Mouse (Mus musculus) heart, embryonic 11.5 days (tissue): ENCODE results near the gene Crb2. TPM values are rescaled to one million over a fixed set of nuclear protein-coding genes. Genes with fewer than 3 reads are reported as not detected.
A peak's percentile ranks its signal among the peaks of the same experiment; 100 is the strongest.

Experiments used
- ATAC-seq: fragments of 200-750 bp; cut with Nextera tagmentation; replicated peaks from 2 replicates; pipeline ENCODE4 v1.8.0; 2017; ENCODE audit warnings: moderate library complexity; ENCODE audit not compliant: insufficient number of reproducible peaks, low FRiP score, low TSS enrichment
- H3K27ac ChIP-seq: fragments of 300-500 bp; sonication (generic); 2 replicates; pipeline ENCODE4 v1.5.1; 2014; ENCODE audit warnings: mild to moderate bottlenecking, low read depth, low read length
- H3K27me3 ChIP-seq: fragments of 300-500 bp; sonication (generic); 2 replicates; pipeline ENCODE4 v1.6.1; 2014; ENCODE audit warnings: mild to moderate bottlenecking, low read length, mixed read lengths; ENCODE audit not compliant: control insufficient read depth, insufficient read depth
- H3K36me3 ChIP-seq: fragments of 300-500 bp; sonication (generic); 2 replicates; pipeline ENCODE4 v1.6.1; 2014; ENCODE audit warnings: mild to moderate bottlenecking, low read length, moderate library complexity, mixed read lengths; ENCODE audit not compliant: control insufficient read depth, insufficient read depth
- H3K4me1 ChIP-seq: fragments of 300-500 bp; sonication (generic); 2 replicates; pipeline ENCODE4 v1.6.1; 2014; ENCODE audit warnings: low read length; ENCODE audit not compliant: control insufficient read depth, insufficient read depth
- H3K4me2 ChIP-seq: fragments of 300-500 bp; sonication (generic); 2 replicates; pipeline ENCODE4 v1.6.1; 2014; ENCODE audit warnings: mild to moderate bottlenecking, moderate library complexity
- H3K4me3 ChIP-seq: fragments of 300-500 bp; sonication (generic); 2 replicates; pipeline ENCODE4 v1.5.1; 2014; ENCODE audit warnings: low read depth, low read length
- H3K9ac ChIP-seq: fragments of 300-500 bp; sonication (generic); 2 replicates; pipeline ENCODE4 v1.6.1; 2014; ENCODE audit warnings: mild to moderate bottlenecking, low read depth, low read length, moderate library complexity
- H3K9me3 ChIP-seq: fragments of 300-500 bp; sonication (generic); replicated peaks from 2 replicates; pipeline ENCODE4 v1.6.1; 2016; ENCODE audit warnings: low read length; ENCODE audit not compliant: control insufficient read depth
- WGBS: fragments of 180-500 bp; shearing (Covaris S2); extraction: QIAGEN DNeasy Blood & Tissue Kit; methylation state at CpG from one replicate; pipeline ENCODE4 v1.1.7; 2014; ENCODE audit not compliant: insufficient replicate concordance; 5-methylcytosine and 5-hydroxymethylcytosine counted together
- polyA plus RNA-seq: library from polyadenylated mRNA; unstranded; fragments of >200 nt; fragmentation: Nextera tagmentation; extraction: Ambion mirVana; gene quantifications from 2 replicates; pipeline ENCODE4 v1.2.1, GENCODE M21; 2014

Gene Crb2
- polyA plus RNA-seq, 1 experiment from 2014 or later: 6.1 TPM

- peak overlapping the region; percentile 40 for H3K4me3 ChIP-seq
- 1% methylated on average over 18 of the region's 18 CpGs for WGBS
- H3K27ac ChIP-seq: no peak overlapping the region
- ATAC-seq: no peak; the same call in 1 of the 2 replicates
- no peaks in the 10 kb centered on the region for H3K36me3 ChIP-seq
- peaks cover 27% of the 10 kb centered on the region for H3K4me1 ChIP-seq
- H3K27me3 ChIP-seq: no peaks in the 10 kb centered on the region
- peak overlapping the region; percentile 7; the same call in 1 of the 2 replicates for H3K9ac ChIP-seq
- peak overlapping the region; percentile 55 for H3K4me2 ChIP-seq
- H3K9me3 ChIP-seq: no peaks in the 10 kb centered on the region
Observed at GRCm38 (mm10) chr2:37771618-37772285, 4.3 kb upstream of the Crb2 start.

- H3K4me3 ChIP-seq: no peak overlapping the region
- WGBS: 10% methylated on average over 5 of the region's 5 CpGs
- no peak overlapping the region for H3K4me2 ChIP-seq
- no peaks in the 10 kb centered on the region for H3K36me3 ChIP-seq
- peaks cover 36% of the 10 kb centered on the region for H3K4me1 ChIP-seq
- H3K27ac ChIP-seq: no peak overlapping the region
- no peaks in the 10 kb centered on the region for H3K9me3 ChIP-seq
- no peak for ATAC-seq
- peaks cover 3% of the 10 kb centered on the region; the same call in 1 of the 2 replicates for H3K27me3 ChIP-seq
- no peak overlapping the region for H3K9ac ChIP-seq
Observed at GRCm38 (mm10) chr2:37774571-37774970, 1.5 kb upstream of the Crb2 start.

DNA sequence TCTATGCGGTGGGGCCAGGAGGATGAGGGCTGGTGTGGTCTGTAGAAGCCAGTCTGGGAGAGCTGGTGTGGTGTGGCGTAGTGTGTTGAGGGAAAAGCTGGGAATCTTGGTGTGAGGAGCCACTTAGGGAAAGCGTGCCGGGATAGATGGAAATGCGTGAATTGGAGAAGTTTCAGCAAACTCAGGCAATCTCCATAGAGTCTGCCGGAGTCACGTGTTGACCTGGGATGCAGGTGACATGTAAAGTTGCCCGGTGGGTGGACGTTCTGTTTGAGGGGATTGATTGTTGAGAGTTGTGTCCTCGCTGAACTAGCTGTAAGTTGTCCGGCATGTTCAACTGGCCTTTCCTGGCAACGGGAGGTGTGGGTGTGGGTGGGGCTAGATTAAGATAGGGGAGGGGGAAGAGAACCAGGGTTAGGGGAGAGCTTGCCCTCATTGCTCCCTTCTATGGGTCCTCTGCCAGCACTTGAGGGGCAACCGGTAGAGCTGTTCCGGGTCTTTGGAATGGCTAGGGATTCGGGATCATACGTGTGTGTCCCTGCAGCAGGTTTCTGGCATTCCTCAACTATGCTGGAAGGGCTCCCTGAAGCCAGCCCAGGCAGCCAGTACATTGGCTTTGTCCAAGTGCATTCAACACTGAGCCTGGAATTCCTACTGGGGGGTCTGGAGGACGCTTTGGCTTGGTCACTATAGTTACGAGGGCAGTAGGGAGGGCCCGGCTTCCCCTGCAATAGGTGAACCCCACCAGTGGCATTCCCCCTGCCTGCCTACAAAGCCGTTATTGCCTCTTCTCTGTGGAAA is 762 bp downstream of the Crb2 start:
- WGBS: 9% methylated on average over 20 of the region's 20 CpGs
- H3K27ac ChIP-seq: peak overlapping the region; percentile 63; the same call in 1 of the 2 replicates

GRCm38 (mm10) chr2:37777958-37778720 is 2.1 kb downstream of the Crb2 start:
- Histone ChIP-seq H3K36me3 (no peaks in the 10 kb centered on the region), H3K4me1 (peaks cover 62% of the 10 kb centered on the region), H3K9me3 (no peaks in the 10 kb centered on the region), H3K4me2 (peak overlapping the region; percentile 76), H3K9ac (no peak overlapping the region), H3K27ac (no peak overlapping the region), H3K27me3 (peaks cover 3% of the 10 kb centered on the region; the same call in 1 of the 2 replicates), H3K4me3 (peak overlapping the region; percentile 56; the same call in 1 of the 2 replicates)
- ATAC-seq: no peak
- WGBS: 32% methylated on average over 10 of the region's 10 CpGs

More for the DNA sequence above, 762 bp downstream of the Crb2 start:
- peak overlapping the region; percentile 76 for H3K4me2 ChIP-seq
- ATAC-seq: no peak
- peak overlapping the region; percentile 69 for H3K9ac ChIP-seq
- H3K9me3 ChIP-seq: no peaks in the 10 kb centered on the region
- no peaks in the 10 kb centered on the region for H3K36me3 ChIP-seq
- peaks cover 57% of the 10 kb centered on the region for H3K4me1 ChIP-seq
- H3K4me3 ChIP-seq: peak overlapping the region; percentile 56
- H3K27me3 ChIP-seq: peaks cover 3% of the 10 kb centered on the region; the same call in 1 of the 2 replicates

DNA sequence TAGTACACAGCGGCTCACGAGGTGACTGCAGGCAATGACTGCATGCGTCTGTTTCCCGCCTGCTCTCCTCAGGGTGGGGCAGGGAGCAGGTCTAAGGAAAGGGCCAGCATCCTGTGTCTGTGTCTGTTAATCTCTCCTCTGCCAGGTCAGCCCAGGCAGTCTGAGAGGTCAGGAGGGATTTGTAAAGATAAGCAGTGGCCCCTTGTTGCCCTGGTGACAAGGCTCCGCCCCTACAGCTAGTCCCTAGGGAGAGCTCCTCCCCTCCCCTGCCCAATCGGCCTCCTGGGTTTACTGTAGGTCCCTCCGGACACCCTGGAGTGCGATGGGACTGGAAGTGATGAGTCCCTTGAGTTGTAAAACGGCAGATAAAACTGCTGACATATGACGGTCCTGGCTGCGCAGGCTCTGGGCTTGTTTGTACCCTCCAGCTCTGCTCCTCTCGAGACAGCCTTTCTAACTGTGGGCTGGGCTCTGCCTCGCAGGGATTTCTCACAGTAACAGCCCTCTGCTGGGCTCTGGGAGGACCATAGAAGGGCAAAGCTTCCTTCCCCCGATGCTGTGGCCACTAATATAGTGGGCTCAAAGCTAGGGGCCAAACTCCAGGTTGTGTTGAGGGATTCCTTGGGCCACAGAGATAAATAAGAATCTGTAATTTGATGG is 4.4 kb downstream of the Crb2 start:
- H3K4me2 ChIP-seq: peak overlapping the region; percentile 62
- peak; percentile 65; the same call in 1 of the 2 replicates for ATAC-seq
- H3K27ac ChIP-seq: peak overlapping the region; percentile 87
- no peaks in the 10 kb centered on the region for H3K36me3 ChIP-seq
- H3K9ac ChIP-seq: peak overlapping the region; percentile 46
- peak overlapping the region; percentile 28 for H3K4me3 ChIP-seq
- peaks cover 68% of the 10 kb centered on the region for H3K4me1 ChIP-seq
- WGBS: 1% methylated on average over 14 of the region's 14 CpGs
- H3K9me3 ChIP-seq: no peaks in the 10 kb centered on the region
- peaks cover 3% of the 10 kb centered on the region; the same call in 1 of the 2 replicates for H3K27me3 ChIP-seq

DNA sequence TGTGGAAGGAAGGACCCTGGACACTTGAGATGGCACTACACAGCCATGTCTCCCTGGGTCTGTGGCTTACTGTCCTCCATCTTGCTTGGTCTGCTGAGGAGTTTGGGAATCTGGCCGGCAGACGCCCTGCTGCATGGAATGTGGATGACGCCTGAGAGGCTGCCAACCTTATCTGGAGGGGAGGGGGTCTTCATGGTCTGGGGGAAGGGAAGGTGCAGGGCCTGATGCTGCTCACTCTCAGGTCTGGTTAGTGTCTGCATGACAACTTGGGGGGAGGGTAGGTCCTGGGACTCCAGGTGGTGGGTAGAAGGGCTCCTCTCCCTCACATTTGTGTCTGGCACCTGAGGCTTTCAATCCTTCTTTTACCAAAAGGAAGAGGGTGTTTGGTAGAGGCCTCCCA is 5.4 kb downstream of the Crb2 start:
- Histone ChIP-seq H3K27ac (peak overlapping the region; percentile 87), H3K4me3 (no peak overlapping the region), H3K27me3 (peaks cover 3% of the 10 kb centered on the region; the same call in 1 of the 2 replicates), H3K4me1 (peaks cover 63% of the 10 kb centered on the region), H3K9ac (no peak overlapping the region), H3K36me3 (no peaks in the 10 kb centered on the region), H3K4me2 (peak overlapping the region; percentile 14; the same call in 1 of the 2 replicates), H3K9me3 (no peaks in the 10 kb centered on the region)
- WGBS: 6% methylated on average over 3 of the region's 3 CpGs
- ATAC-seq: peak; percentile 22; the same call in 1 of the 2 replicates

DNA sequence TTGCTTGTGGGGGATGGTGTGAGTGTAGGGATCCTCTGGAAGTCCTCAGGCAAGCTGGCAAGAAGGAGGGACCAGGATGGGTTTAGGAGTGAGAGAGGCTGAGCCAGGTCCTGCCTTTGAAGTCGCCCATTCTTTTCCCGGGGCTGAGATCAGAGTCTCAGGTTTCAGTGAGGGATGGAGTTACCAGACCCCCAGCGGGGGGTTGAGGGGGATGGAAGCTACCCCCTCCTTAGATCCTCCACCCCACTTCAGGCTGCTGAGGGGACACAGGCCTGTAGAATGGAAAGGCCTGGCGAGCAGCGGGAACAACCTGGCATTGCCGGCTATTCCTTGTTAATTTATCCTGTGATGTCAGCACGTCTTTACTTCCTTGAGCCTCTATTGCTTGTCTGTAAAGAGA is 6.0 kb downstream of the Crb2 start:
- WGBS: 15% methylated on average over 7 of the region's 7 CpGs
- Histone ChIP-seq H3K27ac (peak overlapping the region; percentile 87), H3K27me3 (peaks cover 5% of the 10 kb centered on the region; the same call in 1 of the 2 replicates), H3K9ac (no peak overlapping the region), H3K4me3 (no peak overlapping the region), H3K4me1 (peaks cover 63% of the 10 kb centered on the region), H3K36me3 (no peaks in the 10 kb centered on the region), H3K9me3 (no peaks in the 10 kb centered on the region), H3K4me2 (no peak overlapping the region)
- ATAC-seq: no peak

DNA sequence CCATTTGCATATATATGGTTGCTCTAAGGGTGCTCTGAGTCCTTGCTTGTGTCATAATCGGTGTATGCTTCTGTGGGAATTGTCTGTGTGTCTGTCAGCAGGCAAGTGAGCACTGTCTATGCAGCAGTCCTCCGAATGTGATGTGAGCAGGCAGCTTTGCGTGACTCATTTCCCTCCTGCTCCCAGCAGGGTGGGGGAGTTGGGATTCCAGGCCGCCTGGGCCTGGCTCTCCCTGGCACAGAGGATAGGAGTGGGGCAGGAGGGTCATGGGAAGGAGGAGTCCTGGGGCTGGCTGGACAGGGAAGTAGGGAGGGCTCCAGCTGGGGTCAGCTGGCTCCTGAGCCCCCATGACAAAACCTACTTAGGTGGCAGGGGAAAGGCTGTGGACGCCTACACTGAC is 8.4 kb downstream of the Crb2 start:
- Histone ChIP-seq H3K27ac (peak overlapping the region; percentile 50), H3K9me3 (no peaks in the 10 kb centered on the region), H3K36me3 (no peaks in the 10 kb centered on the region), H3K4me1 (peaks cover 54% of the 10 kb centered on the region), H3K4me2 (no peak overlapping the region), H3K9ac (no peak overlapping the region), H3K4me3 (no peak overlapping the region), H3K27me3 (peaks cover 6% of the 10 kb centered on the region)
- no peak for ATAC-seq
- WGBS: 47% methylated on average over 5 of the region's 5 CpGs
